Mouse (Mus musculus) G1E (cell line): ENCODE measurements around the gene Brd3.

Experiments
- CTCF ChIP-seq: IDR thresholded peaks from 2 replicates; pipeline ENCODE4 v1.5.1; 2012; ENCODE audit warnings: low read depth, low read length, inconsistent platforms, mixed read lengths
- GATA1 ChIP-seq: IDR thresholded peaks from 2 replicates; pipeline ENCODE4 v1.6.1; 2012; ENCODE audit warnings: borderline replicate concordance, low read length, inconsistent platforms, mixed read lengths
- GATA2 ChIP-seq: IDR thresholded peaks from 2 replicates; pipeline ENCODE4 v1.6.1; 2012; ENCODE audit warnings: low read depth, low read length, inconsistent platforms, borderline replicate concordance
- POLR2AphosphoS5 ChIP-seq: IDR thresholded peaks from 2 replicates; pipeline ENCODE4 v1.6.1; 2012; ENCODE audit warnings: low read depth, low read length, inconsistent platforms; ENCODE audit not compliant: insufficient replicate concordance
- TAL1 ChIP-seq: conservative IDR thresholded peaks from 2 replicates; pipeline ENCODE4 v1.6.1; 2012; ENCODE audit warnings: low read depth, low read length, inconsistent platforms, mixed read lengths

DNA sequence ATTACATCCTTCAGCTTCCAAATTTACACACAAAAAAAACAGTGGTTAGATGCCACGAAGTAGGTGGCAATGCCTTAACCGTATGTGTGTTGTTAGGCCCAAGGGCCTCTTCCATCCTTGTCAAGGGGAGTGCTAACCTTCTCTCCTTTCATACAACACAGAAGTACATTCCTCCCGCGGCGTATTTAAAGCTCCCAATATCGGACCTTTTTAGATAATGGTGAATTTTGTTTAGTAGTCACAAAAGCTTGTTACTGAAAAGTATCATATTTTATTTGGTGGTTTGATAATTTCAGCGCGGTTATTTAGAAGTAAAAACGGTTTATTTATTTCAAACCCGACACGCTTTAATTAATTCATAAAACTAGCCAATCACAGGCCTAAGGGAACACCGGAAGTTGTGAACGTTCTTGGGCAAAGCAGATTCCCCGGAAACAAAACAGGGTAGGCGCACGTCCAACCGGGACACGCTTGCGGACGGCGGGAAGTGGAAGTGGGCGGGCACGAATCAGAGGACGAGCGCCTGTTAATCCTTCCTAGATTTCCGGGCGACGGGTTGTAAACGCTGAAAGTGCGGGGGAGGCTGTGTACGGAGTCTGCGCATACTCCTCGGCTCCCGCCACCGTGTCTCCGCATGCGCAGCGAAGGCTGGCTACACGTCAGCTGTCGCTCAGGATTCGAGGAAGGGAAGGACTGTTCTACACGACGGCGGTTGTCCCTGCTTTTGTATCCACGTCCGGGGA is 32.5 kb upstream of the Brd3 start:
- TF ChIP-seq CTCF (no peak), GATA2 (no peak), GATA1 (no peak), TAL1 (no peak), POLR2AphosphoS5 (no peak)
